Mouse (Mus musculus) limb, embryonic 15.5 days (tissue): ENCODE results near the gene Sbk3. TPM values are rescaled to one million over a fixed set of nuclear protein-coding genes. Genes with fewer than 3 reads are reported as not detected.
A peak's percentile ranks its signal among the peaks of the same experiment; 100 is the strongest.

ENCODE experiments used
- ATAC-seq: fragments of 200-750 bp; cut with Nextera tagmentation; 2 replicates; pipeline ENCODE4 v1.8.0; 2017; ENCODE audit warnings: low read depth, moderate TSS enrichment; ENCODE audit not compliant: insufficient number of reproducible peaks, low FRiP score, low TSS enrichment
- H3K27ac ChIP-seq: fragments of 300-500 bp; sonication (generic); 2 replicates; pipeline ENCODE4 v1.5.1; 2015; ENCODE audit warnings: moderate library complexity, mild to moderate bottlenecking, inconsistent platforms
- H3K27me3 ChIP-seq: fragments of 300-500 bp; sonication (generic); 2 replicates; pipeline ENCODE4 v1.6.1; 2015; ENCODE audit warnings: inconsistent platforms
- H3K36me3 ChIP-seq: fragments of 300-500 bp; sonication (generic); 2 replicates; pipeline ENCODE4 v1.6.1; 2015; ENCODE audit warnings: inconsistent platforms
- H3K4me1 ChIP-seq: fragments of 300-500 bp; sonication (generic); 2 replicates; pipeline ENCODE4 v1.6.1; 2015; ENCODE audit warnings: inconsistent platforms
- H3K4me2 ChIP-seq: fragments of 300-500 bp; sonication (generic); 2 replicates; pipeline ENCODE4 v1.6.1; 2015; ENCODE audit warnings: mild to moderate bottlenecking, inconsistent platforms
- H3K4me3 ChIP-seq: fragments of 300-500 bp; sonication (generic); 2 replicates; pipeline ENCODE4 v1.5.1; 2015; ENCODE audit warnings: mild to moderate bottlenecking, inconsistent platforms
- H3K9ac ChIP-seq: fragments of 300-500 bp; sonication (generic); 2 replicates; pipeline ENCODE4 v1.6.1; 2015; ENCODE audit warnings: inconsistent platforms
- H3K9me3 ChIP-seq: fragments of 300-500 bp; sonication (generic); 2 replicates; pipeline ENCODE4 v1.6.1; 2016; ENCODE audit warnings: inconsistent platforms
- WGBS: fragments of 180-500 bp; shearing (Covaris S2); methylation state at CpG from one replicate; pipeline ENCODE4 v1.1.7; 2015; 5-methylcytosine and 5-hydroxymethylcytosine counted together
- polyA plus RNA-seq: library from polyadenylated mRNA; unstranded; fragments of >200 nt; fragmentation: Nextera tagmentation; extraction: Ambion mirVana; gene quantifications from 2 replicates; pipeline ENCODE4 v1.2.1, GENCODE M21; 2015

Gene Sbk3
- polyA plus RNA-seq, 1 experiment from 2014 or later, result not detected

GRCm38 (mm10) chr7:4919096-4919495 lies 51.9 kb downstream of the Sbk3 start:
- H3K4me3 ChIP-seq, result no peak overlapping the region
- H3K36me3 ChIP-seq, result peaks cover 37% of the 10 kb centered on the region
- H3K27me3 ChIP-seq, result no peaks in the 10 kb centered on the region
- H3K9me3 ChIP-seq, result no peaks in the 10 kb centered on the region
- no peak overlapping the region for H3K27ac ChIP-seq
- peaks cover 47% of the 10 kb centered on the region for H3K4me1 ChIP-seq
- WGBS, result 84% methylated on average over 20 of the region's 21 CpGs
- no peak for ATAC-seq
- no peak overlapping the region for H3K9ac ChIP-seq
- no peak overlapping the region for H3K4me2 ChIP-seq

GRCm38 (mm10) chr7:4918681-4919080 lies 52.3 kb downstream of the Sbk3 start:
- Histone ChIP-seq H3K27ac (no peak overlapping the region), H3K27me3 (no peaks in the 10 kb centered on the region), H3K4me1 (peaks cover 44% of the 10 kb centered on the region), H3K36me3 (peaks cover 37% of the 10 kb centered on the region), H3K9ac (no peak overlapping the region), H3K9me3 (no peaks in the 10 kb centered on the region), H3K4me3 (no peak overlapping the region), H3K4me2 (no peak overlapping the region)
- ATAC-seq, result no peak
- 90% methylated on average over 15 of the region's 15 CpGs for WGBS

- Histone ChIP-seq H3K27ac (no peak overlapping the region), H3K9me3 (no peaks in the 10 kb centered on the region), H3K27me3 (no peaks in the 10 kb centered on the region), H3K9ac (no peak overlapping the region), H3K4me2 (no peak overlapping the region), H3K4me3 (no peak overlapping the region), H3K36me3 (peaks cover 37% of the 10 kb centered on the region), H3K4me1 (peaks cover 32% of the 10 kb centered on the region)
- no peak for ATAC-seq
- WGBS, result 85% methylated on average over 2 of the region's 2 CpGs
Observed at GRCm38 (mm10) chr7:4917494-4917893, 53.5 kb downstream of the Sbk3 start.

- Histone ChIP-seq H3K9me3 (no peaks in the 10 kb centered on the region), H3K4me3 (peak overlapping the region; percentile 71), H3K9ac (peak overlapping the region; percentile 76), H3K4me2 (peak overlapping the region; percentile 72), H3K27ac (peak overlapping the region; percentile 99), H3K27me3 (no peaks in the 10 kb centered on the region), H3K36me3 (peaks cover 28% of the 10 kb centered on the region), H3K4me1 (peaks cover 24% of the 10 kb centered on the region)
- 13% methylated on average over 14 of the region's 14 CpGs for WGBS
- ATAC-seq, result no peak
Observed at GRCm38 (mm10) chr7:4915669-4916416, 55.1 kb downstream of the Sbk3 start.

Other genes starting within 250 kb of the Sbk3 start
- gene Tmem150b, start 245.9 kb downstream of the Sbk3 start, polyA plus RNA-seq, result 0.22 and 0.29 TPM in 2 replicates
- 46.2 and 50.0 TPM in 2 replicates for gene Kmt5c, start 231.1 kb downstream of the Sbk3 start, polyA plus RNA-seq
- gene Cox6b2, start 218.1 kb downstream of the Sbk3 start, polyA plus RNA-seq, result 44.4 and 51.0 TPM in 2 replicates
- gene Fam71e2, start 199.9 kb downstream of the Sbk3 start, polyA plus RNA-seq, result not detected in 2 replicates
- gene Il11, start 188.3 kb downstream of the Sbk3 start, polyA plus RNA-seq, result 0.49 and 0.63 TPM in 2 replicates
- gene Tmem190, start 188.2 kb downstream of the Sbk3 start, polyA plus RNA-seq, result 0.38 and 0.68 TPM in 2 replicates
- 14.1 and 15.7 TPM in 2 replicates for gene Tmem238, start 181.5 kb downstream of the Sbk3 start, polyA plus RNA-seq
- gene Rpl28, start 178.3 kb downstream of the Sbk3 start, polyA plus RNA-seq, result 298 and 362 TPM in 2 replicates
- gene Ube2s, start 158.6 kb downstream of the Sbk3 start, polyA plus RNA-seq, result 270 and 282 TPM in 2 replicates
- 0.32 and 0.46 TPM in 2 replicates for gene Shisa7, start 126.5 kb downstream of the Sbk3 start, polyA plus RNA-seq
- 12.7 and 12.9 TPM in 2 replicates for gene Isoc2b, start 100.9 kb downstream of the Sbk3 start, polyA plus RNA-seq
- gene Isoc2a, start 94.0 kb downstream of the Sbk3 start, polyA plus RNA-seq, result 0.86 and 1.0 TPM in 2 replicates
- 0.17 TPM in 1 of 2 replicates, not detected in the other for gene Gm36210, start 64.7 kb downstream of the Sbk3 start, polyA plus RNA-seq
- gene Zfp628, start 56.0 kb downstream of the Sbk3 start, polyA plus RNA-seq, result 3.4 TPM in 2 replicates
- 2.5 and 3.7 TPM in 2 replicates for gene Nat14, start 49.1 kb downstream of the Sbk3 start, polyA plus RNA-seq
- gene Ssc5d, start 45.4 kb downstream of the Sbk3 start, polyA plus RNA-seq, result 15.6 and 21.9 TPM in 2 replicates
- gene Sbk2, start 6.8 kb downstream of the Sbk3 start, polyA plus RNA-seq, result 0.73 and 0.74 TPM in 2 replicates
- gene Zfp579, start 25.0 kb upstream of the Sbk3 start, polyA plus RNA-seq, result 25.4 and 29.1 TPM in 2 replicates
- gene Zfp524, start 43.2 kb upstream of the Sbk3 start, polyA plus RNA-seq, result 14.5 and 15.0 TPM in 2 replicates
- gene Fiz1, start 43.5 kb upstream of the Sbk3 start, polyA plus RNA-seq, result 37.7 and 38.6 TPM in 2 replicates
- gene Gm44973, start 44.3 kb upstream of the Sbk3 start, polyA plus RNA-seq, result 1.7 TPM in 1 of 2 replicates, not detected in the other
- 4.9 and 6.3 TPM in 2 replicates for gene Zfp865, start 49.2 kb upstream of the Sbk3 start, polyA plus RNA-seq
- gene Ccdc106, start 49.4 kb upstream of the Sbk3 start, polyA plus RNA-seq, result 31.0 and 37.3 TPM in 2 replicates
- not detected in 2 replicates for gene 4632433K11Rik, start 63.0 kb upstream of the Sbk3 start, polyA plus RNA-seq
- gene Zfp784, start 67.3 kb upstream of the Sbk3 start, polyA plus RNA-seq, result 5.9 and 7.1 TPM in 2 replicates
- 32.0 and 33.8 TPM in 2 replicates for gene Zfp580, start 80.4 kb upstream of the Sbk3 start, polyA plus RNA-seq
- gene U2af2, start 91.0 kb upstream of the Sbk3 start, polyA plus RNA-seq, result 103 and 117 TPM in 2 replicates
- 59.8 and 63.0 TPM in 2 replicates for gene Epn1, start 109.1 kb upstream of the Sbk3 start, polyA plus RNA-seq
- gene Rfpl4, start 145.8 kb upstream of the Sbk3 start, polyA plus RNA-seq, result not detected in 2 replicates
- gene Rasl2-9, start 154.8 kb upstream of the Sbk3 start, polyA plus RNA-seq, result 0.59 and 0.63 TPM in 2 replicates
- not detected in 2 replicates for gene Vmn1r55, start 178.5 kb upstream of the Sbk3 start, polyA plus RNA-seq
- not detected in 2 replicates for gene Vmn1r56, start 225.6 kb upstream of the Sbk3 start, polyA plus RNA-seq
- gene Vmn1r57, start 247.3 kb upstream of the Sbk3 start, polyA plus RNA-seq, result not detected in 2 replicates